Mouse (Mus musculus) myocyte (in vitro differentiated cells): Measurements from ENCODE around the gene Pheta2.

Source experiments
- MAX ChIP-seq: IDR thresholded peaks from one replicate; pipeline ENCODE4 v1.6.1; 2011; ENCODE audit warnings: low read depth, mild to moderate bottlenecking, control low read depth
- MYOD1 ChIP-seq, 3 experiments: IDR thresholded peaks; one replicate each; pipeline ENCODE4 v1.6.1; 2011; ENCODE audit warnings: control low read depth in 2 of 3, low read depth in 2 of 3, mild to moderate bottlenecking in 2 of 3, moderate library complexity in 1 of 3; ENCODE audit not compliant: insufficient read length in 2 of 3, control insufficient read depth in 1 of 3
- POLR2A ChIP-seq: IDR thresholded peaks from one replicate; pipeline ENCODE4 v1.6.1; 2011; ENCODE audit warnings: low read depth, mild to moderate bottlenecking, control low read depth, moderate library complexity; ENCODE audit not compliant: insufficient read length
- TCF12 ChIP-seq: IDR thresholded peaks from one replicate; pipeline ENCODE4 v1.6.1; 2011; ENCODE audit warnings: mild to moderate bottlenecking, control low read depth; ENCODE audit not compliant: poor library complexity, insufficient read depth, severe bottlenecking

DNA sequence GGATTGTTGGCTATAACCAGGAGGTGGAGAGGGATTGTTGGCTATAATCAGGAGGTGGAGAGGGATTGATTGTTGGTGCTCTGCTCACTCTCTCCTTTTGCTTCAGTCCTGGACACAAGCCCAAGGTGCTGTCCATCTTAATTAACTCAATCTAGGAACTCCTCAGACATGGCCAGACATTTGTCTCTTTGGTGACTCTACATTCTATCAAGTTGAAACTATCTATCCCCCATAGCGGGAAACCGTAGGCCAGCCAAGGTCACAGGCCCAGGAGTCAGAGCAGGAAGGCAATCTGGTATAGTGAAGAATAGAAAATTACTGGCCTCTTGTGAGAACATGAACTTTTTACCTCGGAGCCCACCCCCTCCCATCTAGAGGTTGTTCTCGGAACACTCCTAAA is 23.5 kb downstream of the Pheta2 start:
- no peak for TF ChIP-seq POLR2A
- no peak for TF ChIP-seq TCF12
- no peak for TF ChIP-seq MAX
- no peak for TF ChIP-seq MYOD1 (IDR thresholded peaks at IDR 0.05; ENCODE audit: control insufficient read depth in 1 of 3, insufficient read length in 2 of 3, low read depth in 2 of 3)
